Mouse (Mus musculus) neural tube, embryonic 11.5 days (tissue): ENCODE results near the gene Zdhhc9. TPM values are rescaled to one million over a fixed set of nuclear protein-coding genes. Genes with fewer than 3 reads are reported as not detected.
A peak's percentile ranks its signal among the peaks of the same experiment; 100 is the strongest.

Source experiments
- ATAC-seq: fragments of 200-750 bp; cut with Nextera tagmentation; 2 replicates; pipeline ENCODE4 v1.8.0; 2017; ENCODE audit warnings: moderate number of reproducible peaks, mild to moderate bottlenecking, moderate TSS enrichment, moderate library complexity; ENCODE audit not compliant: insufficient read depth, low FRiP score, low TSS enrichment
- DNase-seq: peaks from one replicate; pipeline ENCODE4 v3.0.0-alpha.2; 2015; ENCODE audit warnings: low spot score
- H3K27ac ChIP-seq: fragments of 300-500 bp; sonication (generic); 2 replicates; pipeline ENCODE4 v1.5.1; 2014; ENCODE audit warnings: low read depth, mild to moderate bottlenecking, low read length
- H3K27me3 ChIP-seq: fragments of 300-500 bp; sonication (generic); 2 replicates; pipeline ENCODE4 v1.6.1; 2014; ENCODE audit warnings: mild to moderate bottlenecking, low read length, mixed read lengths; ENCODE audit not compliant: control insufficient read depth, insufficient read depth
- H3K36me3 ChIP-seq: fragments of 300-500 bp; sonication (generic); 2 replicates; pipeline ENCODE4 v1.6.1; 2014; ENCODE audit warnings: mild to moderate bottlenecking, low read length, moderate library complexity, mixed read lengths; ENCODE audit not compliant: control insufficient read depth, insufficient read depth
- H3K4me1 ChIP-seq: fragments of 300-500 bp; sonication (generic); 2 replicates; pipeline ENCODE4 v1.6.1; 2014; ENCODE audit warnings: low read length, mixed read lengths; ENCODE audit not compliant: control insufficient read depth, insufficient read depth
- H3K4me2 ChIP-seq: fragments of 300-500 bp; sonication (generic); 2 replicates; pipeline ENCODE4 v1.6.1; 2014; ENCODE audit warnings: low read depth, mild to moderate bottlenecking, moderate library complexity
- H3K4me3 ChIP-seq: fragments of 300-500 bp; sonication (generic); 2 replicates; pipeline ENCODE4 v1.5.1; 2014; ENCODE audit warnings: low read depth, low read length
- H3K9ac ChIP-seq: fragments of 300-500 bp; sonication (generic); 2 replicates; pipeline ENCODE4 v1.6.1; 2014; ENCODE audit warnings: mild to moderate bottlenecking, low read length
- H3K9me3 ChIP-seq: fragments of 300-500 bp; sonication (generic); 2 replicates; pipeline ENCODE4 v1.6.1; 2016; ENCODE audit warnings: low read length; ENCODE audit not compliant: control insufficient read depth
- WGBS: fragments of 180-500 bp; shearing (Covaris S2); extraction: QIAGEN DNeasy Blood & Tissue Kit; methylation state at CpG from one replicate; pipeline ENCODE4 v1.1.7; 2014; 5-methylcytosine and 5-hydroxymethylcytosine counted together
- polyA plus RNA-seq: library from polyadenylated mRNA; unstranded; fragments of >200 nt; fragmentation: Nextera tagmentation; extraction: Ambion mirVana; gene quantifications from 2 replicates; pipeline ENCODE4 v1.2.1, GENCODE M21; 2014

The Zdhhc9 gene
- polyA plus RNA-seq = 2.8 and 3.7 TPM in 2 replicates

DNA sequence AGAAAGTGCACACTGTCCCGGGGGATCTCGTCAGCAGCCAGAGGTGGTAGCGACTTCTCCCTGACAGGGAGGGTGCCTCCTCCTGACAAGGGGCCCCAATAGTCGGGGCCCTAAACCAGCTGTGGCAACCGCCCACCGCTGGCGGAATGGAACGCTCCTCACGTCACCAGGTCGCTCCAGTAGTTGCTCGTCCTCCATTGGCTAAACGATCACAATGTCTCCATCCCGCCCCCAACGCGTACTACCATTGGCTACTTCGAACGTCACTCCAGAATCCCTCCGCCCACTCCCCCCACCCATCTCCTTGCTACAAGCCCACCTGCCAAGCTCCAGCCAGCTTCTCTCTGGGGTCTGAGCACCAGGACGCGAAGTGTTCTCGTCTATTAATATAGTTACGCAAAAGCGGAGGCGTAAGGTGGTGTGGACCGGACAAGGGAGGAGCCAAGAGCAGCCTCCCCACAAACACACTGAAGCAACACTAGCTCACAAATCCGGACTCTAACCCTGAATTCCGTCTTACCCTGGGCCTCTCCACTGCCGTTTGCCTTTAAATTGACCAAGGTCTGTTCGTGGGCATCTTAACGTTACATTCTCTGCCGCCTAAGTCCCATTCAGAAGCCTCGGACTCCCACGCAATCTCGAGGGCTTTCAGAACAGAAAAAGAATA is at the start of gene Zdhhc9:
Gene Zdhhc9, minus strand, starts transcription at position 360 of the 667 bp plus-strand sequence.
- no peaks in the 10 kb centered on the region for H3K36me3 ChIP-seq
- peak; percentile 87 for DNase-seq
- H3K4me3 ChIP-seq = peak within 1 kb of the TSS; percentile 57
- H3K4me2 ChIP-seq = peak within 1 kb of the TSS; percentile 48
- 18% methylated on average over 33 of the region's 34 CpGs for WGBS
- no peaks in the 10 kb centered on the region for H3K9me3 ChIP-seq
- ATAC-seq = peak; percentile 99
- H3K27ac ChIP-seq = no peak within 1 kb of the TSS
- no peaks in the 10 kb centered on the region for H3K27me3 ChIP-seq
- peak within 1 kb of the TSS; percentile 61 for H3K9ac ChIP-seq
- no peaks in the 10 kb centered on the region for H3K4me1 ChIP-seq

DNA sequence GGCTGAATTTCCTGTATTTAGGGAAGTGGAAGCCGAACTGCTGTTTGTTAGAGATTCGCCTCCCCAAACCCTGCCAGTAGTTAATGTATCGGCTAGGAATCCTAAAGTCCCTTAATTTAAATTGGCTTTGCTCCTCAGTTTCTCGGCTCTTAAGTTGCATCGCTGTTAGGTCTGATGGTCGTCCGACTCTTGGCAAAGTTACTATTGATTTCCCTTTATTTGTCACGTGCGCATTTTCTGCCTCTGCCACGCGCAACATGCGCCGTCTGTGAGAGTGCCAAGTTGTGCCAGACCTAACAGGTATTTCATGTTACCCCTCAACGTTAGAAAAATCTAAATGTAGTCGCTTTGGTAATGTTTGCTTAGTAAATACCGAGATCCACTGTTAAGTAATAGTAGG is 48.3 kb upstream of the Zdhhc9 start:
- H3K4me2 ChIP-seq = peak overlapping the region; percentile 51
- peak overlapping the region; percentile 47 for H3K4me3 ChIP-seq
- no peaks in the 10 kb centered on the region for H3K27me3 ChIP-seq
- DNase-seq (no peak), ATAC-seq (no peak)
- H3K36me3 ChIP-seq = no peaks in the 10 kb centered on the region
- no peaks in the 10 kb centered on the region for H3K4me1 ChIP-seq
- H3K27ac ChIP-seq = no peak overlapping the region
- WGBS = 16% methylated on average over 16 of the region's 16 CpGs
- H3K9me3 ChIP-seq = no peaks in the 10 kb centered on the region
- peak overlapping the region; percentile 50 for H3K9ac ChIP-seq

- ATAC-seq (peak; percentile 100), DNase-seq (peak; percentile 92)
- no peaks in the 10 kb centered on the region for H3K9me3 ChIP-seq
- WGBS = 10% methylated on average over 33 of the region's 33 CpGs
- peak within 1 kb of the TSS; percentile 47 for H3K4me3 ChIP-seq
- H3K9ac ChIP-seq = peak within 1 kb of the TSS; percentile 50
- no peaks in the 10 kb centered on the region for H3K4me1 ChIP-seq
- peak within 1 kb of the TSS; percentile 51 for H3K4me2 ChIP-seq
- H3K36me3 ChIP-seq = no peaks in the 10 kb centered on the region
- no peaks in the 10 kb centered on the region for H3K27me3 ChIP-seq
- peak within 1 kb of the TSS; percentile 62; the same call in 1 of the 2 replicates for H3K27ac ChIP-seq
These were observed 47.9 kb upstream of the Zdhhc9 start, which contains the start of gene Utp14a for GRCm38 (mm10) chrX:48256468-48257007. Gene Utp14a (plus strand): TSS chrX:48256862.

- DNase-seq (peak; percentile 12), ATAC-seq (peak; percentile 53)
- Histone ChIP-seq H3K4me1 (no peaks in the 10 kb centered on the region), H3K36me3 (no peaks in the 10 kb centered on the region), H3K27me3 (no peaks in the 10 kb centered on the region), H3K4me3 (peak overlapping the region; percentile 47), H3K9me3 (no peaks in the 10 kb centered on the region), H3K27ac (peak overlapping the region; percentile 62; the same call in 1 of the 2 replicates), H3K4me2 (peak overlapping the region; percentile 51), H3K9ac (peak overlapping the region; percentile 44)
- WGBS = 19% methylated on average over 18 of the region's 18 CpGs
These were observed 47.3 kb upstream of the Zdhhc9 start for GRCm38 (mm10) chrX:48255830-48256428.

- 64% methylated on average over 7 of the region's 7 CpGs for WGBS
- ATAC-seq = no peak
- H3K9me3 ChIP-seq = no peaks in the 10 kb centered on the region
These were observed 25.7 kb upstream of the Zdhhc9 start for GRCm38 (mm10) chrX:48234417-48234816.

GRCm38 (mm10) chrX:48226225-48226624 is 17.5 kb upstream of the Zdhhc9 start:
- no peak overlapping the region for H3K4me2 ChIP-seq
- H3K4me1 ChIP-seq = no peaks in the 10 kb centered on the region
- H3K4me3 ChIP-seq = no peak overlapping the region
- no peaks in the 10 kb centered on the region for H3K36me3 ChIP-seq
- no peaks in the 10 kb centered on the region for H3K27me3 ChIP-seq
- WGBS = 88% methylated on average over 7 of the region's 7 CpGs
- ATAC-seq (no peak), DNase-seq (no peak)
- H3K9me3 ChIP-seq = no peaks in the 10 kb centered on the region
- no peak overlapping the region for H3K27ac ChIP-seq
- H3K9ac ChIP-seq = no peak overlapping the region

More at GRCm38 (mm10) chrX:48234417-48234816, 25.7 kb upstream of the Zdhhc9 start:
- Histone ChIP-seq H3K36me3 (no peaks in the 10 kb centered on the region), H3K4me3 (no peak overlapping the region), H3K27ac (no peak overlapping the region), H3K4me1 (no peaks in the 10 kb centered on the region), H3K27me3 (no peaks in the 10 kb centered on the region), H3K9ac (no peak overlapping the region), H3K4me2 (no peak overlapping the region)
- DNase-seq = no peak

DNA sequence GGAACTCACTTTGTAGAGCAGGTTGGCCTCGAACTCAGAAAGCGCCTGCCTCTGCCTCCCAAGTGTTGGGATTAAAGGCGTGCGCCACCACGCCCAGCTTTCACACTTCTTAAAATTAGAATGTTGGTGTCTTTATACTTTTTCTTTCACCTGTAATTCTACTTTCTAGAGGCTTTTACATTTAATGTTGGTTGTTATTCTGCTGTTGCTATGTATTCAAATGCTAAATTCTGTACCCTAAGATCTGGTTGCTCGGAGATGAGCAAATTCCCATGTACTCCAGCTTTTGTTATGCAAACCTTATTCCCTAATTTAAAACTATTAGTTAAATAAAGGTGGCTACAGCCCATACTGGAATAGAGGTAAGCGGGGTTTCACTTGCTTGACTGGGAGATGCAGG is 14.0 kb upstream of the Zdhhc9 start:
- no peaks in the 10 kb centered on the region for H3K4me1 ChIP-seq
- H3K9ac ChIP-seq = no peak overlapping the region
- H3K4me2 ChIP-seq = no peak overlapping the region
- H3K27ac ChIP-seq = no peak overlapping the region
- DNase-seq (no peak), ATAC-seq (no peak)
- no peaks in the 10 kb centered on the region for H3K9me3 ChIP-seq
- H3K4me3 ChIP-seq = no peak overlapping the region
- no peaks in the 10 kb centered on the region for H3K36me3 ChIP-seq
- WGBS = 75% methylated on average over 7 of the region's 7 CpGs
- no peaks in the 10 kb centered on the region for H3K27me3 ChIP-seq

DNA sequence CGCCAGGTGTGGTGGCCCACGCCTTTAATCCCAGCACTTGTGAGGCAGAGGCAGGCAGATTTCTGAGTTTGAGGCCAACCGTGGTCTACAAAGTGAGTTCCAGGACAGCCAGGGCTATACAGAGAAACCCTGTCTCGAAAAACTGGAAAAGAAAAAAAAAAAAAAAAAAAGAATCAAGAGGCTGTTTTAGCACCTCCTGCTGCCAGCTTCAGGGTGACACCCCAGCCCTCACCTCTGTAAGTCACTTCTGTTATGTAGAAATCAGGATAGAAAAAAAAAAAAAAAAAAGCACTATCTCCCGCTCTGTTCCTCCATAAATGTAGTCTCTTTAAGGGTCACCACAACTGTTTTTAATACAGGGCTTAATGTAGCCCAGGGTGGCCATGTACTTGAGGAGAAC is 10.8 kb upstream of the Zdhhc9 start:
- H3K4me2 ChIP-seq = no peak overlapping the region
- no peaks in the 10 kb centered on the region for H3K36me3 ChIP-seq
- no peak overlapping the region for H3K9ac ChIP-seq
- H3K4me3 ChIP-seq = no peak overlapping the region
- DNase-seq = no peak
- H3K4me1 ChIP-seq = no peaks in the 10 kb centered on the region
- H3K27me3 ChIP-seq = no peaks in the 10 kb centered on the region
- H3K27ac ChIP-seq = no peak overlapping the region
- no peak for ATAC-seq
- WGBS = 84% methylated on average over 5 of the region's 5 CpGs
- H3K9me3 ChIP-seq = no peaks in the 10 kb centered on the region
